Mouse (Mus musculus) adrenal gland, postnatal 0 days (tissue): ENCODE results near the gene Cbx5. TPM values are rescaled to one million over a fixed set of nuclear protein-coding genes. Genes with fewer than 3 reads are reported as not detected.

Experiments
- microRNA-seq: library from miRNA; unstranded; fragments of <30 nt; microRNA quantifications from one replicate; pipeline ENCODE4, GENCODE M21; 2016; ENCODE audit warnings: borderline replicate concordance; ENCODE audit not compliant: insufficient number of aligned reads
- polyA plus RNA-seq: library from polyadenylated mRNA; unstranded; fragments of >200 nt; fragmentation: Nextera tagmentation; extraction: Ambion mirVana; gene quantifications from 2 replicates; pipeline ENCODE4 v1.2.1, GENCODE M21; 2015

The Cbx5 gene
- polyA plus RNA-seq, result 33.2 and 37.1 TPM in 2 replicates

DNA sequence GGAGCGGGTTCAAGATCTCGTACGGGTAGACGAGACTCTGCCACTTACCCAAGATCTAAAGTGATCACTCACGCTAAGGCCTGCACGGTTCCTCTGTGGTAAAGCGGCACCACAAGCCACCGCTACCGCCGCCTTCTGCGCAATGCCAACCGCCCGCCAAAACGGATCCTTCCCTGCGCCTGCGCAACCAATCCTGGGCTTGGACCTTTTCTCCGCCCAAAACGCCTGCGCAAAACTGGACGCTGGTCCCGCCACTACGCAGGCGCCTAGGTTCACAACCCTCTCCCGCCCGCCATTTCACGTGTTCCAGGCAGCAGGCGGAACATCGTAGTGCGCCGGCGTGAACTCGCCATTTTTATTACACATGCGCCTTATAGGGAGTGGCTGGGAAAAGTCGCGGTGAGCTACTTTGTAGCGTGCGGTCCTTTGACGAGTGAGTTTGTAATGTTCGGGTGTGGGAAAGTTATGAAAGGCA lies at the start of gene Cbx5:
Gene Cbx5 (minus strand): TSS at position 132 of the 475 bp plus-strand sequence.

DNA sequence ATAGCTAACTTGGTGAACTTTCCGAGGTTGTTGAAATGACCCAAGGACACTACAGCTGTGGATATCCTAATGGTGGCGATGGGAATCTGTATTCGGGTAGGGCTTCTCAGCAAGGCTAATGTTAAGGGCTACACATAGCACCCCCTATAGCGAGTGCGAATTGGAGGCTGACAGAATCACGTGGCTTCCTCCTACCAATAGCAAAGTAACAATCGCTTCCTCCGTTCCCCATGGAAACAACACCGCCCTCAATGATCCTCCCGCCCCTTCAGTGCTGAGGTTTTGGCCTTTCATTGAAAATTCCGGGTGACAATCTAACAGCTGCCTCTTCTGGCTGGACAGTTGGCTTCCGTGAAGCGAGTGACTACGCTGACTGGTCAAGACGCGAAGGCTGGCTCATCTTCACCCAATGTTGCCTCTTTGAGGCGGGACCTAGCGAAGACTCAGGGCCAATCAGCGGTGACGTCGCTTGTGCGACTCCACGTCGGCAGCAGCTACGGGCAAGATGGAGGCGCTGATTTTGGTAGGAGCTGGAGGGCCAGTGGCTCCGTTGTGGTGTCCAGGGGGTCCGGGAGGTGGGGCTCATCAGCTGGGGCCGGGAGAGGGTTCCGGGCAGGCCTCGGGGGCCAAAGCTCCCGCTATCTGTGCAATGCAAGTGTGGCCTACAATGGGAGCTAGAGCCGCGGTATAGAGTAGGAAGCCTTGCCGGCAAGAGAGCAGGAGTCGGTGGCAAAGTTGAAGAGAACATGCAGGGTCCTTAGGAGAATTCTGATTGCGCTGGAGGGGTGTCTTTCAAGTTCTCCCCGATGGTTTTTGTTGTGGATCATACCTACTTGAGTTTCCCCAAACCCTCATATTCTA lies 33.0 kb upstream of the Cbx5 start, which contains the start of gene Copz1:
Gene Copz1 (plus strand): TSS at position 296 of the 861 bp plus-strand sequence.

GRCm38 (mm10) chr15:103257790-103258728 lies 18.4 kb upstream of the Cbx5 start, which contains the start of gene Nfe2:
TSS of gene Nfe2 (minus strand) at chr15:103258403.

GRCm38 (mm10) chr15:103240160-103241028 lies 778 bp upstream of the Cbx5 start, which contains the start of gene Hnrnpa1:
TSS of gene Hnrnpa1 (plus strand) at chr15:103240432.

GRCm38 (mm10) chr15:103167042-103167615 lies 72.5 kb downstream of the Cbx5 start, which contains the start of gene Smug1:
TSS of gene Smug1 (minus strand) at chr15:103167092.

Small RNA genes lying within 50 kb of the gene (microRNA-seq; reads per million reads assigned to microRNA genes)
- 168 reads per million, percentile 51 among the genes with 10 or more reads in this experiment for gene Mir148b

Other genes starting within 250 kb of the Cbx5 start
- 17.2 and 31.4 TPM in 2 replicates for gene Hoxc8, start 249.2 kb downstream of the Cbx5 start, polyA plus RNA-seq
- gene Hoxc6, start 241.6 kb downstream of the Cbx5 start, polyA plus RNA-seq, result 14.5 and 17.6 TPM in 2 replicates
- 11.2 and 23.9 TPM in 2 replicates for gene Hoxc4, start 220.9 kb downstream of the Cbx5 start, polyA plus RNA-seq
- 8.1 and 8.4 TPM in 2 replicates for gene Smug1, start 72.7 kb downstream of the Cbx5 start, polyA plus RNA-seq
- 308 and 337 TPM in 2 replicates for gene Hnrnpa1, start 616 bp upstream of the Cbx5 start, polyA plus RNA-seq
- 4.9 and 5.9 TPM in 2 replicates for gene Nfe2, start 18.6 kb upstream of the Cbx5 start, polyA plus RNA-seq
- gene Copz1, start 32.9 kb upstream of the Cbx5 start, polyA plus RNA-seq, result 130 and 176 TPM in 2 replicates
- gene Gpr84, start 70.8 kb upstream of the Cbx5 start, polyA plus RNA-seq, result 0.23 TPM in 1 of 2 replicates, not detected in the other
- gene Zfp385a, start 100.3 kb upstream of the Cbx5 start, polyA plus RNA-seq, result 12.3 and 16.7 TPM in 2 replicates
- gene Itga5, start 126.9 kb upstream of the Cbx5 start, polyA plus RNA-seq, result 15.5 and 23.6 TPM in 2 replicates
- 0.32 TPM in 1 of 2 replicates, not detected in the other for gene Gtsf1, start 190.7 kb upstream of the Cbx5 start, polyA plus RNA-seq
- not detected in 2 replicates for gene Gtsf2, start 208.7 kb upstream of the Cbx5 start, polyA plus RNA-seq
- 2.2 and 2.7 TPM in 2 replicates for gene Nckap1l, start 214.0 kb upstream of the Cbx5 start, polyA plus RNA-seq